Mouse (Mus musculus) testis, adult 2 months (tissue): ENCODE measurements around the gene Sf3b4.

Experiments
- CTCF ChIP-seq: fragments of 200-500 bp; IDR thresholded peaks from 2 replicates; pipeline ENCODE4 v1.5.1; 2012; ENCODE audit warnings: low read depth, mild to moderate bottlenecking, inconsistent platforms, low read length, moderate library complexity; ENCODE audit not compliant: control insufficient read depth, insufficient read depth, insufficient replicate concordance
- POLR2A ChIP-seq: fragments of 200-500 bp; IDR thresholded peaks from 2 replicates; pipeline ENCODE4 v1.6.1; 2012; ENCODE audit warnings: low read depth, mild to moderate bottlenecking, inconsistent platforms, low read length, moderate library complexity; ENCODE audit not compliant: control insufficient read depth

DNA sequence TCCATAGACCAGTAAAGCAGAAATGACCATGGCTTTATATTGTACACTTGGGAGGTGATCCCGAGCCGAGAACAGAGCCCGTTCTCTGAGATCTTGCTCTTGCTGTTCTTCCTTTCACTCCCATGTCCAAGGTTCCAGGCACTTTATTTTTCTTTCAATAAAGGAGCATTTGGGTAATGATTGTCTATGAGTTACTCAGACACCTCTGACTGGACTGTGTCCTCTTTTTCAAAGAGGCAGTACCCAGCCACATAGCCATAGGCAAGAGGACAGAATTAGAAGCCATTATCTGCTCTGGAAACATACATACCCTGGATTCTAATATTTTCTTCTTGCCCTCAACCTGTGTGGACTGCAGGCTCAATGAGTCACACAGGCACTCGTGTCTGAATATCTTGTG, 12.3 kb upstream of the Sf3b4 start:
- TF ChIP-seq CTCF (no peak), POLR2A (no peak)
